Mouse (Mus musculus) ovary, postnatal 14 days (tissue): Measurements from ENCODE around the gene Ppp2r5e.
"Not testable (repeated sequence)": the region's sequence is repeated elsewhere in the genome, so short reads cannot be mapped to it uniquely, and the experiment has no call there.

Experiments
- DNase-seq: peaks from one replicate; pipeline ENCODE4 v3.0.0; 2022; ENCODE audit warnings: low spot score

Gene Ppp2r5e

GRCm38 (mm10) chr12:75537019-75537672, 58.9 kb downstream of the Ppp2r5e start:
- no peak for DNase-seq

DNA sequence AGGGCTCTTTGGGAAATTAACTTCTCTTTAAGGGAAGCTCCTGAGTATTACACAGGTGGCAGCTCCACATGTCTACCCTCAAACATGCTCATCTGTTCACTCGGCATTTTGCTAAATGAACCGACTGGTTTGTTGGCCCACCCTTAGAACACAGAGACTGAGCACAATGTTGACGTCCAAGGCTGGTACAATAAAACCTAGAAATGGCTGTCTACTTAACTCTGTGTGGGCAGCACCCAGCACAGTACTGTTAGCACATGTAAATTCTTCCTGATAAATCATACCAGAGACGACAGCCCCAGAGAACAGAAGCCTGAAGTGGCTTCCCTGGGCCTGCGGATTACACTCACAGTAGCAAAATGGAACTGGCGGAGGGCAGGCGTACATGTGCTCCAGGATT, 59.5 kb downstream of the Ppp2r5e start:
- DNase-seq: no peak

DNA sequence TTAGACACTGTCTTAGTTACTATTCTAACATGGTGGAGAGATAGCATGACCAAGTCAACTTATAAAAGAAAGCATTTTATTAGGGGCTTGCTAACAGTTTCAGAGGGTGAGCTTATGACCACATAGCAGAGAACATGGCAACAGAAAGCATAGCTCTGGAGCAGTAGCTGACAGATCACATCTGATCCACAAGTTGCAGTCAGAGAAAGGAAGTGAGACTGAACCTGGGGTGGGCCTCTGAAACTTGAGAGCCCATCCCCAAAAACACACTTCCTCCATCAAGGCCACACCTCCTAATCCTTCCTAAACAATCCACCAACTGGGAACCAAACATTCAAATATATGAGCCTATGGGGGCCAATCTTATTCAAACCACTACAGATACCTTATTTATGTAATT, 62.9 kb downstream of the Ppp2r5e start:
- DNase-seq: no peak

GRCm38 (mm10) chr12:75531895-75532294, 64.2 kb downstream of the Ppp2r5e start:
- DNase-seq: no peak

GRCm38 (mm10) chr12:75528857-75529808, 66.9 kb downstream of the Ppp2r5e start:
- DNase-seq: no peak

GRCm38 (mm10) chr12:75528300-75528699, 67.7 kb downstream of the Ppp2r5e start:
- DNase-seq: no peak

- no peak for DNase-seq
These were observed 71.8 kb downstream of the Ppp2r5e start for GRCm38 (mm10) chr12:75524199-75524598.

GRCm38 (mm10) chr12:75522931-75523330, 73.1 kb downstream of the Ppp2r5e start:
- no peak for DNase-seq

DNA sequence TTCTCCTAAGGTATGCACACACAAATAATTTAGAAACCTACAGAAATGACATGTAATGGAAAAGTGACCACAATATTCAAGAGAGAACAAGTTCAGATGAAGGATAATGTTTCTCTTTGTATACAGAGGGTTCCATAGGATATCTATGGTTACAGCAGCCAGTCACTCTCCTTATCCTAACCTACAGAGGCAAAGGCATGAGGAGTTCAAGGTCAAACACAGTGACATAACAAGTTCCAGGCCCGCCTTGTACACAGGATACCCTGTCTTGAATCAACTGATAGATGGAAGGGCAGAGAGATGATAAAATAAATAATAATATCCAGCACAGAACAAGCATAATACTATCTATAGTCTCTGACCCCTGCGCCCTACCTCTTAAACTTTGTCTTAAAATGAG, 73.7 kb downstream of the Ppp2r5e start:
- no peak for DNase-seq

GRCm38 (mm10) chr12:75520395-75520794, 75.7 kb downstream of the Ppp2r5e start:
- DNase-seq: no peak

- no peak for DNase-seq
These were observed 76.7 kb downstream of the Ppp2r5e start for GRCm38 (mm10) chr12:75519181-75519940.

DNA sequence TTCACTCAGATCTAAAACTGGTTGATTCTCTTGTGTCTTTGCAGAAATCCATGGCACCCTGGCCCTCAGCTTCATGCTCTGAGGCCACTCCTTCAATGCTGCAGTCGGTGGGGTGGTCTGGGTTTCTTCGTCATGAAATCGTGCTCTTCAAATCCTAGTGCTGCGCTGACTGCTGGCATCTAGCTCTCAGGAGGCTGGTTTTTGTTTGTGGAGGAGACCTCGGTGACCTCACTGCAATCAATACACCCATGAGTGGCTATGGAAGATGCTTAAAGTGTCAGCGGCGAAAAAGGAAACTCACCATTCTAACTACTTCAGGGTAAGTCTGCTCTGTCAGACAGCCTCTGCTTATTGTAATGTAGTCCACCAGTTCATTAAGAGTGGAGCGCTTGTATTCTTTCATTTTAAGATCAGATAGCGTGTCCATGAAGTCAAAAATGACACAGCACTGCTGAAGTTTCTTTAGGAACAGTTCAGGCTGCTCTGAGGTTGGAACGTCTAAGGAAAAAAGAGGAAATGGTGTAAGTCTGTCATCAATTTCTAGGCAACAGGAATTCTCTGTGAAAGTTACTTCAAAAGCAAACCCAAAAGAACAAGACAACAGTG, 80.6 kb downstream of the Ppp2r5e start:
- no peak for DNase-seq

DNA sequence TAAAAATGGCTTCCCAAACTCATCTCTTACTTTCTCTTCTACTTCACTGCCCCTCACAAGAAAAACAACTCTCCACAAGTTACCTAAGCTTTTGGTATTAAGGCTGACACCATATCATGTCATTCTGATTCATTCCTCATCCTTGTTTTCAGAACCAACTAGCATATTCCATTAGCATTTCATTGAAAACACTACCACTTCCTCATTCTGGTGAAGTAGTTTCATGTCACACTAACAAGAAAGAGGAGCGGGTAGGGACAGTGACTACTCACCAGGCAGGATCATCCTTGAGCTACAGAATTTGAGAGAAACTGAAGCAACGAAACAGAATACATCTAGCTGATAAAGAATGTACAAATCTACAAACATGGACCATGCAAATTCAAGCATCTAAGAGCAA, 84.5 kb downstream of the Ppp2r5e start:
- DNase-seq: no peak

DNA sequence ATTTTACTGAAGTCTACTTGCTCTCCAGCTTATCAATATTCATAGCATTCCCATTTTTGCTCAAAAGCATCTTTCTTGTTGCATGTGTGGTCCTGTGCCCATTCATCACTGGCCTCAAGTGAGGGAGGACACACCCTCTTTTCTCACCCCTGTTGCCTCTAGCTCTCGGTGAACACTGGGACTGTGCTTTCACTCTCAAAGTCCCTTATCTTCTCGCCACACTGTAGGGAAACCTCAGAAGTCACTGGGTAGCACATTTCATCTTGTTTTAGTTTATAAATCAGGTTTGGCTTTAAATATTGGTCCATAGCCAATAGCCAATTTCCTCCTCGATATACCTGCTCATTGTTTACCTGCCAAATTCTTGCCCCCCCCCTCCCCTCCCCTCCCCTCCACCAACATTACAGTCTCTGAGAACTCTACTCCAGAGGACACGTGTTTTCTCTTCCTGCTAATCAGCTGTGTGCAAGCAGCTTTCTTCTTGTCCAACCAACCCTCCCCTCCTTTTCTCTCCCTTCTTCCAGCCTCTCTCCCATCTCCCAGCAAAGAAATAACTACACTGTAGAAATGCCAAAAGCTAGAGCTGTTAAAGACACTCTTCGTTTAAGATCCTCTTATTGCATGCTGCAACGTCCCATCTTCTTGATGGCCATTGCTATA, 90.9 kb downstream of the Ppp2r5e start:
- DNase-seq: no peak

DNA sequence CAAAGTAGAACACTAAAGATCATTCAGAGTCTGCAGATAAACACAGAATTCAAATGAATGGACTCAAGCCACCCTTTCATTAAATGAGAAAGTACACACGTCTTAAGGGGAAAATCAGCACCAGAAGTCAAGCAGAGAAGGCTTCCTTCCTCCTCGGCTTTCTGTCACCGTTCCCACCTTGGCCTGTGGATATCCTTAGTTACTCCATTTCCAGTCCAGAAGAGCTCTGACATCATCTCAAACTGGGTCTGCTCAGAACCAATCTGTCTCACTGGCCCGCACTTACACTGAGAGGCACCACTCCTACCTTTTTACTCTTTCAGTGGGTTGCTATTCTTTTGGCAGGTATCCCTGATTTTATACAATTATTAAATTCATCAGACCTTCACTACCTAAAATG, 93.4 kb downstream of the Ppp2r5e start:
- no peak for DNase-seq

DNA sequence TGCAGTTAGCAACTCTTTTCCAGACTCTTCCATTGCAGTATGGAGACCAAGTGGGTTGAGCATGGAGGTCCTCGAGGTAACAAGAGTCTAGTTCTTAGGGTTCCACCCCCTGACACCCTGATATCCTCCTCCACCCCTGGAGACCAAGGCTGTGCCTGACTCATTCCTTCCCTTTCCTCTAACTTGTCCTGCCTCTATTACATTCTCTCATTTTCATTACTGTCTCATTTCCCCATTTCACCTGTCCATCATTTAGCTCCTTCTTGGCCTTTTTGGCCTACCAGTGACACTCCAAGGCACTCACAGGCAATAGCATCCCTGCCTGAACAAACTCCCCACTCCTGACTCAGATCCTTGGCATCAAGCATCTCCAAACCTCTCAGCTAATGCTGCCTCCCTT, 98.3 kb downstream of the Ppp2r5e start:
- DNase-seq: no peak

DNA sequence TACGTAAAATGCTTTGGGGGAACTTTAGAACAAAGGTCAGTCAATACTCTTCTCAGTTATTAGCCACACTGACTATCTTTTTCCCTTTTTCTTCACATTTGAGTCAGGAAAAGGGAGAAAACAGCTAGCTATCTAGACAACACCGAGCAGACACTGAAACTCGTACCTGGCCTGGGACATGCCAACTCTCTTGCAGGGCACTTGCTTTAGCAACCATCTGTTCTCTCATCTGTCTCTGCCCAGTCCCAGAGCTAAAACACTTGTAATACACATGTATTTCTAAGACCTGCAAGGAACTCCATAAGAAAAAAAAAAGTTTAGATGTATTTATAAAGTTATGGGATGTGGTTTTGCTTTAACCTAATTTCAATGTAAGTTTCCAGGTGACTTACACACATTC, 100.4 kb downstream of the Ppp2r5e start:
- DNase-seq: no peak

DNA sequence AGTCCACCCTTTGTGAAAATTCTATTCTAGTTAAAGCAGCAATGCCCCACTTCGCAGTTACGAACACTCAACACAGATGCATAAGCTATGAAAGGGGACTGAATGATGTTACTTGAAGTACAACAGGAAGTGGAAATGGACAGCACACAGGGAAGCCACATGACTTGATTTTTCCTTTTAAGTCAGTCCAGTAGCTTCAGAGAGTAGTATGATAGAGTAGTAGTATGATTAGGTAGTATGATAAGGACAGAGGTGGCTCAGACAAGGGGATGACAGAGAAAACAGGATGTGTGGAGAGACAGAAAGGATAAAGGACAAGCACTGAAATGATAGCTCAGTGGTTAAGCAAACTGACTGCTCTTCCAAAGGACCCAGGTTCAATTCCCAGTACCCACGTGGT, 101.4 kb downstream of the Ppp2r5e start:
- no peak for DNase-seq

- DNase-seq: no peak
These were observed 103.3 kb downstream of the Ppp2r5e start for GRCm38 (mm10) chr12:75492549-75493327.

- not testable (repeated sequence) for DNase-seq
These were observed 103.9 kb downstream of the Ppp2r5e start for GRCm38 (mm10) chr12:75492148-75492547.

DNA sequence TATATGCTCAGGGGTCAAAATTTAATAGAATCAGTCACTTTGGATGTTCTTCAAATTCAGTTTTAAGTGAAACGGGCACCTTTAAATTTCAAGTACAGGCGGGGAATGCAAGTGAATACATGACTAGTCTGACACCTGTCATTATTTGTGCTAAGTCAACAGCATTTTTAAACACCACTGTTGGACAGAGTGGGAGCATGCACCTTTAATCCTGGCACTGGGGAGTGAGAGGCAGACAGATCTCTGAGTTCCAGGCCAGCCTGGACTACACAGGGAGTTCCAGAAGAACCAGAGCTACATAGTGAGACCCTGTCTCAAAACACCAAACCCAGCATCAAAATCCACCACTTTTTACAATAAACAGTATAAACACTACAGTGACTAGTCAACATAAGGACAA, 108.5 kb downstream of the Ppp2r5e start:
- no peak for DNase-seq
